Mouse (Mus musculus): ENCODE results near the gene Tubgcp2.

The Tubgcp2 gene

GRCm38 (mm10) chr7:140036281-140037170, at the start of gene Tubgcp2, which contains the start of gene Zfp511:
Gene Tubgcp2 (minus strand): TSS chr7:140036669.
Gene Zfp511 (plus strand): TSS chr7:140036391.
- peak; percentile 93 to 95 for DNase-seq (ENCODE audit: low spot score in 2 of 2)

- DNase-seq (ENCODE audit: low spot score in 2 of 2), result peak in 1 of 2 experiments; percentile 13
Measured at GRCm38 (mm10) chr7:140082242-140082678, 45.8 kb upstream of the Tubgcp2 start, which contains the start of gene Caly. Gene Caly (minus strand): TSS chr7:140082548.

DNA sequence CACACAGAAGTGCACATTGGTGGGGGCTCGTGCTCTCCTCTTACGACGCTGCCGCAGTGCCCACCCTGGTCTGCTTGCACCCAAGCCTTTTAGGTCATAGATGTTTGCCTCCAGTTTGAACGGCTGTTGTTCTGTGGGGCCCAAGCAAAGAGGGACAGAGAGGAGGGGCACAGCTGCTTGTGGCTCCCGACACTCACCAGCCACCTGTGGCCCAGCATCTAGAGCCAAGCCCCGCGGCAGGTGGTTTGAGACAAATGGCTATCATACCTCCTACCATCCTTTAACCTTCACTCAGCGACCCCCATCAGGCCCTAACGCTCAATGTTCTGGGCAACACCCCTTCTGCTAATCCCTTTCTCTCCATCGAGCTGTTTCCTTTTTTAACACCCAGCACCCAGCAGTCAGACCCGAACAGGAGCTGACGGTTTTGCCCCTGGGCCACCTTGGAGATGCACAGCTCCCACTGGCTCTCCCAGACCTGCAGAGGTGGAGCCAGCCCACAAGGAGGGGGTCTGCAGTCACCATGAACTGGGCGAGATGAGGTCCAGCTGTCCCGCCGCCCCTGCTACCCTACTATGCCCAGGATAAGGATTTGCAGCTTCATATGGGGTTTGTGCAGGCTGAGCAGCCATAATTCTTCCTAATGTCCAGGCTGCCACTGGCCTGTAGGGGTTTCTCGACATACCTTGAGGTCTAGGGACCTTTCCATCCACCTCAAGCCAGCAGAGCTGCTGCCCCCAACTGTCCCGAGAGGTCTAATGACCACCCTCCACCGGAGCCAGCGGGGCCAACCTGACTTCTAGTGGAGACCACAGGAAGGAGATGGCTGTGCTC, 45.2 kb upstream of the Tubgcp2 start:
- no peak for DNase-seq (ENCODE audit: low spot score in 2 of 2)

DNA sequence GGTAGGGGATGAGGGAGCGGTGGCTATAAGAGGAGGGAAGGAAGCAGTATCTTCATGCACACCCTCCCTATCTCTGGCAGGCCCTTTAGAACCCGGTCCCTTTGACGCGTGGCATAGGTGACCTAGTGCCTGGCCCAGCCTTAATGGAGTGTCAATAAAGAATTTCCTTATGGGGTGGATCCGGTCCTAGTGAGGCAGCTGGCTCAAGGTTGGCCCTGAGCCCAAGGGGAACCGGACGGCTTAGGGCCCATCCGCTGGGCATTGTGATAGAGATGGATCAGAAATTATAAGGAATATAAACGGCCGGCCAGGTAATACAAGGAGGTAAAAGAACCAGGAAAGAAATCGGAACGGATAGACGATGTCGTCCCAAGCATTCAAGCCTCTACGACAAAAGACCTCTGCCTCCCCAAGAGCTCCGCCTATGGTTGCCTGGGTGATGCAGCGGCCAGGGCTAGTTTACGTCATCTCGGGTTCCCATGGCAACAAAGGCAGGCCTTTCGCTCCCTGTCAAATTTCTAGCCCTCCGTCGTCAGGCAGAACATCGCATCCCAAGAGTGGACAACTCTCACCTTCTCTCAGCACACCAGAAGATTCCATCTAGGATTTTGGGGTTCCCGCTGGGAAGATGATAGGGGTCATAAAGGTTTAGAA, 44.2 kb upstream of the Tubgcp2 start:
- peak; percentile 63 to 69 for DNase-seq (ENCODE audit: low spot score in 2 of 2)

DNA sequence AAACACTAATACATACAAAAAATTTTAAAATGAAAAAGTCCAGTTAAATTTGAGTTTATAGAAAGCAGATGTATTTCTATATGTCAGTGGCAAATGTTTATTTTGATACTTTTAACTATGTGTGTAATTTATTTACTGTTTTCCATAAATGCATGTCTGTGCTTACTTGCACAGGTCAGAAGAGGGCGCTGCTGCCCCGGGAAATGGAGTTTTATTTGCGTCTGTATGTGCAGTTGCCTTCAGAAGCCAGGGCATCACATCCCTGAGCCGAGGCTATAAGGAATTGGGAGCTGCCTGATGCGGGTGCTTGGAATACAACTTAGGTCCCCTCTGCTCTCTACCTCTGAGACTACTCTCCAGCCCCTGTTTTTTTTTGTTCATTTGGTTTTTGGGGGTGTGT, 42.2 kb upstream of the Tubgcp2 start:
- DNase-seq (ENCODE audit: low spot score in 2 of 2), result peak; percentile 25 to 50

- no peak for DNase-seq (ENCODE audit: low spot score in 2 of 2)
Measured at GRCm38 (mm10) chr7:140077698-140078097, 41.2 kb upstream of the Tubgcp2 start.

DNA sequence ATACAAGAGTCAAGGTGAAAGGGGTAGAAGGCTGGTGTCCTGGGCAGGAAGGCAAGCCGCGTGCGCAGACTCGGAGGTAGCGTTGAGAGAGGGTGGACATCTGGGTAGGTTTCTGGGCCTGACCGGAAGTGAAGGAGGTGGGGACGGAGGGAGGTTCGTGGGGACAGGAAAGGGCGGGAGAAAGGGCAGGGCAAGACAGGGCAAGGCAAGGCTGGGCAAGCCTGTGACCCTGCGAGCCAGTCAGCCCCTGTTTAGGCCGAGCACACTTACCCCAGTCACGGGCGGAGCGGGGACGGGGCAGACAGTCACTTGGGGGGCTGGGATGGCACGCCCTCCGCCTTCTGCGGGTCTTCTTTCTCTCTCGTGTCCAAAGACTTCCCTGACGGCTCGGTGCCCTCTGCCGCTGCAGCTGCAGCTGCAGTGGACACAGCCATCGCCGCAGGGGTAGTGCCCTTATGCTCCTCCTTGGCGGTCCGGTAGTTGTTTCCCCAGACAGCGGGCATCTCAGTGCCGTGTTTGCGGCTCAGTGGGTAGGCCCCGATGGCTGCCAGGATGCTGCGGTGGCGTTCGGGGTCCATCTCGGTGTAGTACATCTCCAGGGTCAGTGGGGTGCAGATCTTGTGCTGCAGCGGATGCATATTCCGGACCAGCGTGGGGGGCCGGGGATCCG, 33.7 kb upstream of the Tubgcp2 start:
- DNase-seq (ENCODE audit: low spot score in 2 of 2), result no peak

- DNase-seq (ENCODE audit: low spot score in 2 of 2), result no peak
Measured at GRCm38 (mm10) chr7:140067397-140067796, 30.9 kb upstream of the Tubgcp2 start.

- peak; percentile 53 to 62 for DNase-seq (ENCODE audit: low spot score in 2 of 2)
Measured at GRCm38 (mm10) chr7:140063092-140063491, 26.6 kb upstream of the Tubgcp2 start.

DNA sequence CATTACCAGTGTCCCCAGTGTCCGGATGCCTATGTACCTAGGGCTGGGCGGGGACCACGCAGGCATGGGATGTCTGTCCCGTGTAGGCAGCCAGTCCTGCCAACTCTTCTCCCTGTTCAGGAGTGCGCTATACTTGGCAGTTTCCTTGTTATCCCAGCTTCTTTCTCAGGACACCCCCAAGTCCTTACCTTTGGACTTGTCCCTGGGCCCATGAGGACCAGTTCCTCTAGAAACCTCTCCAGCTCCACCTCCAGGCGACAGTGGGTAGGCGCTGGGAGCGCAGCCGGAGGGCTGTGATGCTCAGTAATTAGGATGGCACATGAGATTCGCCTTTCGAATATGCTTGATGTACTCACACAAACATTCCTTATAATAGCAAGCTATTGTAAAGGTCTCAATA, 25.8 kb upstream of the Tubgcp2 start:
- no peak for DNase-seq (ENCODE audit: low spot score in 2 of 2)

- no peak for DNase-seq (ENCODE audit: low spot score in 2 of 2)
Measured at GRCm38 (mm10) chr7:140061832-140062130, 25.3 kb upstream of the Tubgcp2 start.

DNA sequence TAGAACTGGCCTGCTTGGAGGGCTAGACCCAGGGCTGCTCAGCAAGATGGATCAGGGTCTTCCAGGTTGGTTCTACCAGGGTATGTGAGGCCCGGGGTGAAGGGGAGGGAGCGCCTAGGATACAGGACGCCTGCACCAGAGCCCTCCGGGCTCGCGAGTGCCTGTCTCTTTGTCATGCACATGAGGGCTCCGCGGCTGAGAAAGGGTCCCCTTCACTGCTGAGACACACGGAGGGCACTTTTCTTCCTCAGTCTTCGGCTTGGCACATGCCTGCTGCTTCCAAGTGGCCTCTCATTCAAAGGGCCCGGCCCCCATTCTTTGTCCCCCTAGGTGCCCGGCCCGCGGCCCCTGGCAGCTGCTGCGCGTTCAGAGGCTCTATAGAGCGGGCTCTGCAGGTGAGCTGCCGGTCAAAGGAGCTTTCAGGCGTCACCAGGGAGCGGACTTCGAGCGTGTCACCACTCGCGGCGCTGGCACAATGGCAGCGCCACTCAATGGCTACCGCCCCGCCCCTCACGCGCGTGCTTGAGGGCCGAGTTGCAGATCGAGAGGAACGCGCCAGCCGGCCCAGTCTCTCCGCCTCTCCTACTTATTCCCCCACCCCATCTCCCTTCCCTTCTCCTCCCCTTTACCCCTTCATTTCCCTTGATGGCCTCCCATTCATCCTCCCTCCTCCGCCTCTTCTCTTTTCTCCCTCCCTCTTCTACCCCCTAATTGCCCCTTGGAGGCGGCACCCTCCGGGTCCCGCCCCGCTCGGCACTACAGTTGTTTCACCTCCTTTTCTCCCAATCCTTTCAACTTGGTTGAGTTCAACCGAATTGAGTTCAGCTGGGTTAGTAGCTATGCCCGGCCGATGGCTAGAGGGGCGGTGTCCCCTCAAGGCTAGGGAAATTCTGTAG, 24.7 kb upstream of the Tubgcp2 start:
- no peak for DNase-seq (ENCODE audit: low spot score in 2 of 2)

DNA sequence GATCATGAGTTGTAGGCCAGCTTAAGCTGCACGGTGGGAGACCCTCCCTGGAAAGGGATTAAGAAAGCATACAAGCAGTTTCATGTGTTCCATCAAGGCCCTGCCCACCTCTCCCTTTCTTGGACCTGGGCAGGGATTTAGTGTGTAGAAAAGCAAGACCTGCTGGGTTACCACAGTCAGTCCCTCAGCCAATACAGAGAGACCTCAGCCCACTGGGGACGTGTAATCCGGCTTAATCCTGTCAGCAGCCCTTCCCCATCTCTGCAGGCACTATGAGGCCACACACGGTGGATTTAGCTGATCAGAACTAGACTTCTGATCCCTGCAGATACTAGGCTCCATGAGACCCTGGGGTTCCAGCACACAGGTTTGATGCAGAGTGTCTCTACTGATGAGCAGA, 23.1 kb upstream of the Tubgcp2 start:
- DNase-seq (ENCODE audit: low spot score in 2 of 2), result no peak

DNA sequence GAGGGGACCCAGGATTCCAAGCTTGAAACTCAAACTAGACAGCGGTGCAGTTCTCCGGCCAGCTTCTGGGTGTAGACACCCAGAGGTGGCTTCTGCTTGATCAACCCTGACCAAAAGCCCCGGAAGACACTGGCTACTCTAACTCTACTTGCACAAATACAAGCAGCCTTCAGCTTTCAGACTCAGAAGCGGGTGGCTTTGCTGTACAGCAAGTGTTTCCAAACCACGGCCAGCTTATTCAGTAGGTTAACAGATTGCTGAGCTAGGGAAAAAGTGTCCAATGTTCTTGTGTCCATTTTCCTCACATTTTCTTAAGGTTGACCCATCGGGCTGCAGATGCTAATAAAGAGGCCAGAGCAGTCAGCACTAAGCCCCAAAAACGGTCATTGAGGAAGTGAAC, 22.1 kb upstream of the Tubgcp2 start:
- DNase-seq (ENCODE audit: low spot score in 2 of 2), result no peak

DNA sequence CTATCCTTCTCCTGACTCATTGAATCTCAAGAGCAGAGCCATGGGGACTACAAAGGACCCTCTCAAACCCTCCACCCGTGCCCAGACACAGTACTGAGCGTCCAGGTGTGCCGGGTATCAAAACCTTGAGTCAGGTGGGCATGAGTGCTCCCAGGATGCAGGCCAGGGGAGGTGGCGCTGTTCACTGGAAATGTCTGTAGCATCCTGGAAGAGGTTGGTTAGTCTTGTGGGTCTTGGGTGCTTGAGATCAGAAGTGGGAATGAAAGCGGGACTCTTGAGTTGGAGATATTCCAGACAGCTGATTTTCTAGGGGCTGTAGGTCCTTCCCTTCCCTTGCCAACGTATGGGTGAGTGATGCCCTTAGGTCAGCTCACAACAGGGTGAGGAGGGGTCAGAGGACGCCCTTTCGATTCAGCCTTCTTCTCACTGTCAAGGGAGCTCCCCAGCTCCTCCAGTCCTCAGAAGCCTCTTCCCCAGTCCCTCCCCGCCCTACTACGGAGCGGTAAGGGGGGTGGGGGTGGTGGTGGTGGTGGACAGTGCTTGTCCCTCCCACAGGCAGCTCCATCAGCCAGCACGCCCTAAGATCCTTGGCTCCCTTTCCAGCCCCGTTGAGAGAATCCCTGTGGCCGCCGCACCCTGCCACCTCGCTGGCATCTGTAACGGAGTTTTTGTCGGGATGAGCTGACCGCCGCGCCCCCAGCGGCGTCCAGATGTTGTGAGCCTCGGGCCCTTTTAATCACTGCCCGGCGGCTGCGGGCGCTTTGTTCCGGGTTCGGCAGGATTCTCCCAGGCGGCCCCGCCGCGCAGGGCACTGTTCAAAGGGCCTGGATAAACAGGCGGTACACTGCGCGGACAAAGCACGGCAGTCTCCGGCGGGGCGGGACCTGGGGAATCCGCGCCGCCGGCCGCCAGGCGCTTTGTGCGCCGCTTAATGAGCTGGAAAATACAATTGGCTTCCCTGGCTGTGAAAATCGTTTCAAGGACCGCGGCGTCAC, 21.2 kb upstream of the Tubgcp2 start:
- no peak for DNase-seq (ENCODE audit: low spot score in 2 of 2)

GRCm38 (mm10) chr7:140054124-140054523, 17.7 kb upstream of the Tubgcp2 start:
- no peak for DNase-seq (ENCODE audit: low spot score in 2 of 2)

- no peak for DNase-seq (ENCODE audit: low spot score in 2 of 2)
Measured at GRCm38 (mm10) chr7:140049115-140049689, 12.7 kb upstream of the Tubgcp2 start.

- no peak for DNase-seq (ENCODE audit: low spot score in 2 of 2)
Measured at GRCm38 (mm10) chr7:140048361-140049114, 12.1 kb upstream of the Tubgcp2 start, which contains the start of gene Msx3. Gene Msx3 (minus strand): TSS chr7:140049089.
